Mouse (Mus musculus): ENCODE measurements around the gene Gm3194.
"Not testable (repeated sequence)": the region's sequence is repeated elsewhere in the genome, so short reads cannot be mapped to it uniquely, and the experiment has no call there.

Gene Gm3194

DNA sequence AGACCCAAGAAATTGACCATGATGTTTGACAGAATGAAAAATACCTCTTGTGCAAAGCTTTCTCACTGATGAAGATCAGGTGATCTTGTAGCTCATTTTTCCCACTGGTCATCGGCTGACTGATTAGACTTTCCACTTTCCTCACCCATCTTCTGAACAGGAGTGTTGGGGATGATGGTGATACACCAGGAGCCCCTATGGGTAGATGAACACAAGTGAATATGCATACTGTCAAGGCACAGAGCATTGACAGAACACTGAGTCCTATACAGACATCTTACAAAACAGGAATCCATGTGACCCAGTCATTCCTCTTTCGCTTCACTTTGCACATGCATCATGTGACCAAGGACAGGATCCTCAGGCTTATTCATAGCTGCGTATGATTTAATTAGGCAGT lies at the start of gene Gm3194:
TSS of gene Gm3194 (minus strand) at position 101 of the 400 bp plus-strand sequence.
- not testable (repeated sequence) for DNase-seq

DNA sequence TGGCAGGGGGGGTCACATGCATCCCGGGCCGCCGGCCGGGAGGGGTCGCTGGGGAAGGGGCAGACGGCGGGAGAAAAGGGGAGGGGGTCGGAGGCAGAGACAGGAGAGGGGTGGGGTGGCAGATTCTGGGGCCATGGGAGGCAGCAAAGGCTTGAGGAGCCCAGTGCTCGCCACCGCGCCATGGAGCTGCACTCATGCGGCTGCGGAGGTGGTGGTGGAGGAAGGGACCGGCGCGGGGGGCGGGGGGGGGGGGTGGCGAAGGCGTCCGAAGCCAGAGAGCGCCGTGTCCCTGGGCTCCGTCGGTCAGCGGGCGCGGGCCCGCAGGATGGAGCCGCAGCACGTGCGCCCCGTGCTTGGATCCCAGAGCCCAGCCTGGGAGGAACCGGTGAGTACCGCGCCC lies 46.1 kb upstream of the Gm3194 start, which contains the start of gene Gm3488:
TSS of gene Gm3488 (plus strand) at position 301 of the 400 bp plus-strand sequence.
- not testable (repeated sequence) for DNase-seq

- not testable (repeated sequence) for DNase-seq
These were observed 28.6 kb upstream of the Gm3194 start, which contains the start of gene Gm3187 for GRCm38 (mm10) chr14:5483907-5484306. Gene Gm3187, plus strand, starts transcription at chr14:5484207.

- not testable (repeated sequence) for DNase-seq
These were observed 22.5 kb upstream of the Gm3194 start, which contains the start of gene Gm8246 for GRCm38 (mm10) chr14:5477730-5478129. Gene Gm8246, minus strand, starts transcription at chr14:5477830.

DNA sequence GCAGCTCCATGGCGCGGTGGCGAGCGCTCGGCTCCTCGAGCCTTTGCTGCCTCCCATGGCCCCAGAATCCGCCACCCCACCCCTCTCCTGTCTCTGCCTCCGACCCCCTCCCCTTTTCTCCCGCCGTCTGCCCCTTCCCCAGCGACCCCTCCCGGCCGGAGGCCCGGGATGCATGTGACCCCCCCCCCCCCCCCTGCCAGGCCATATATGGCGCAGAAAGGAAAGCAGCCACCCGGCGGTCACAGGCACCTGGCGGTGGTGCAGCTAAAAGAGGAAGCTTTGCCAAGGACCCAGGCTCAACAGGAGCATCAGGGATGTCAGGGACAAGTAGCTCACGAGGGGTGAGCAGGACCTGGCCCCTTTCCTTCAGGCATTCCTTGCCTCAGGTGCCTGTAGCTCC lies 5.2 kb upstream of the Gm3194 start:
- DNase-seq: not testable (repeated sequence)

- DNase-seq: not testable (repeated sequence)
These were observed 66.3 kb downstream of the Gm3194 start, which contains the start of gene Gm3500 for GRCm38 (mm10) chr14:5388949-5389348. Gene Gm3500, minus strand, starts transcription at chr14:5389049.
